Mouse (Mus musculus) forebrain, embryonic 16.5 days (tissue): ENCODE data around the gene St6galnac3. TPM values are rescaled to one million over a fixed set of nuclear protein-coding genes. Genes with fewer than 3 reads are reported as not detected.
A peak's percentile ranks its signal among the peaks of the same experiment; 100 is the strongest.

Experiments used
- ATAC-seq: fragments of 200-750 bp; cut with Nextera tagmentation; 2 replicates; pipeline ENCODE4 v1.8.0; 2017; ENCODE audit warnings: mild to moderate bottlenecking, moderate library complexity
- H3K27ac ChIP-seq: fragments of 300-500 bp; sonication (generic); 2 replicates; pipeline ENCODE4 v1.5.1; 2014; ENCODE audit warnings: low read length, control low read depth
- H3K27me3 ChIP-seq: fragments of 300-500 bp; sonication (generic); replicated peaks from 2 replicates; pipeline ENCODE4 v1.6.1; 2014; ENCODE audit warnings: low read length; ENCODE audit not compliant: control insufficient read depth, insufficient read depth
- H3K36me3 ChIP-seq: fragments of 300-500 bp; sonication (generic); 2 replicates; pipeline ENCODE4 v1.6.1; 2014; ENCODE audit not compliant: control insufficient read depth, insufficient read depth
- H3K4me1 ChIP-seq: fragments of 300-500 bp; sonication (generic); replicated peaks from 2 replicates; pipeline ENCODE4 v1.6.1; 2014; ENCODE audit warnings: low read length; ENCODE audit not compliant: control insufficient read depth, insufficient read depth
- H3K4me2 ChIP-seq: fragments of 300-500 bp; sonication (generic); 2 replicates; pipeline ENCODE4 v1.6.1; 2014; ENCODE audit warnings: mild to moderate bottlenecking, low read length, control low read depth
- H3K4me3 ChIP-seq: fragments of 300-500 bp; sonication (generic); replicated peaks from 2 replicates; pipeline ENCODE4 v1.5.1; 2014; ENCODE audit warnings: mild to moderate bottlenecking, low read length, control low read depth
- H3K9ac ChIP-seq: fragments of 300-500 bp; sonication (generic); replicated peaks from 2 replicates; pipeline ENCODE4 v1.6.1; 2014; ENCODE audit warnings: low read depth, low read length, control low read depth
- H3K9me3 ChIP-seq: fragments of 300-500 bp; sonication (generic); 2 replicates; pipeline ENCODE4 v1.6.1; 2016; ENCODE audit warnings: low read length; ENCODE audit not compliant: control insufficient read depth
- WGBS: fragments of 180-500 bp; shearing (Covaris S2); extraction: QIAGEN DNeasy Blood & Tissue Kit; methylation state at CpG from one replicate; pipeline ENCODE4 v1.1.7; 2014; 5-methylcytosine and 5-hydroxymethylcytosine counted together
- polyA plus RNA-seq: library from polyadenylated mRNA; unstranded; fragments of >200 nt; fragmentation: Nextera tagmentation; extraction: Ambion mirVana; gene quantifications from 2 replicates; pipeline ENCODE4 v1.2.1, GENCODE M21; 2015

Gene St6galnac3
- polyA plus RNA-seq, 1 experiment from 2014 or later = 23.5 TPM

DNA sequence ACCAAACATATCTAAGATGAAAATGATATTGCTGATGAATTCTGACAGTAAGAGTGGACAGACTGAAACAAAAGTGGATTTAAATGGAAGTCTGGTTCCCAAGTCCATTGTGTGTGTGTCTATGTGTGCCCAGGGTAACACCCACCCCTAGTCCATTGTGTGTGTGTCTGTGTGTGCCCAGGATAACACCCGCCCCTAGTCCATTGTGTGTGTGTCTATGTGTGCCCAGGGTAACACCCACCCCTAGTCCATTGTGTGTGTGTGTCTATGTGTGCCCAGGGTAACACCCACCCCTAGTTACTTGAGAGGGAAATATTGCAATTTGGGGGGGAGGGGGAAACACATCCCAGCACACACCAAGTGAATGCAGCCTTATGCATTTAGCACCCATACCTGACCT lies 318.1 kb downstream of the St6galnac3 start:
- no peak overlapping the region for H3K4me2 ChIP-seq
- no peak overlapping the region for H3K27ac ChIP-seq
- no peaks in the 10 kb centered on the region for H3K9me3 ChIP-seq
- H3K36me3 ChIP-seq = no peaks in the 10 kb centered on the region
- WGBS = 100% methylated on average over 1 of the region's 1 CpGs
- H3K9ac ChIP-seq = no peak overlapping the region
- no peaks in the 10 kb centered on the region for H3K27me3 ChIP-seq
- H3K4me1 ChIP-seq = no peaks in the 10 kb centered on the region; the same call in 1 of the 2 replicates
- no peak overlapping the region for H3K4me3 ChIP-seq
- ATAC-seq = no peak

DNA sequence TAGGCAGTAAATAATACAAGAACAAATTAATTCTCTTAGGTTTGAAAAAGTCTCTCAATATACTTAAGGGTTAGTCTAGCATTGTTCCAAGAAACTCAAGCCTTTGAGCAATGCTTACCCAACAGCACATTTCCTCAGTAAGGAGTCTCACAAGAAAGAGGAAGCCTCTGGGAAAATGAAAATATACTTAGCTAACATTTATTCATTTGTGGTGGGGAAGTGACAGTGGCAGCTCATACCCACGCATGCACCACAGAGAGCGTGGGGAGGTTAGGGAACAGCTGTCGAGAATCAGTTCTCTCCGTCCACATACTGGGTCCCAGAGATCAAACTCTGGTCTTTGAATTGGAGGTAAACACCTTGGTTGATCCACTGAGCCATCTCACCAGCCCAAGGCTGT lies 318.8 kb downstream of the St6galnac3 start:
- WGBS = 83% methylated on average over 4 of the region's 4 CpGs
- no peaks in the 10 kb centered on the region for H3K9me3 ChIP-seq
- H3K27ac ChIP-seq = no peak overlapping the region
- no peak overlapping the region for H3K4me2 ChIP-seq
- H3K4me3 ChIP-seq = no peak overlapping the region
- H3K36me3 ChIP-seq = no peaks in the 10 kb centered on the region
- H3K9ac ChIP-seq = no peak overlapping the region
- ATAC-seq = no peak
- no peaks in the 10 kb centered on the region; the same call in 1 of the 2 replicates for H3K4me1 ChIP-seq
- H3K27me3 ChIP-seq = no peaks in the 10 kb centered on the region

DNA sequence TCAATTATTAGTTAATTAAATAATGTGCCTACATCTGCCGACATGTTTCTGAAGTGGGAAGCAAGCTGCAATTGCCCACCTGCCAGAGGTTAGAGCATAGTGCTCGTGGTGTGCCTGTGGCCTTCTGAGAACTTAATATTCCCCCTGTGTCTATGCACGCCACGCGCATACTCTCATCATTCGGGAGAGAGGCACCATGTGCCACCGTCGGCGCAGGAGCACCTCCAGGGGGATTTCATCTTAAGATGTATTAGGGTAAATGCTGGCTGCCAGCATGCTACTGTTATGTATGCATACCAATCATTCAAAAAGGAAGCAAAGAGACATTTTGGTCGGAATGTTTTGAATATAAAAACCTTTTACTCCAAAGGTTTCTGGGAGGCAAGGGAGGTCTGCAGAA lies 319.3 kb downstream of the St6galnac3 start:
- no peak overlapping the region for H3K4me3 ChIP-seq
- H3K9me3 ChIP-seq = no peaks in the 10 kb centered on the region
- WGBS = 51% methylated on average over 10 of the region's 10 CpGs
- H3K4me2 ChIP-seq = no peak overlapping the region
- no peak overlapping the region for H3K9ac ChIP-seq
- H3K4me1 ChIP-seq = no peaks in the 10 kb centered on the region; the same call in 1 of the 2 replicates
- no peak overlapping the region for H3K27ac ChIP-seq
- no peaks in the 10 kb centered on the region for H3K27me3 ChIP-seq
- ATAC-seq = peak; percentile 47; the same call in 1 of the 2 replicates
- no peaks in the 10 kb centered on the region for H3K36me3 ChIP-seq

DNA sequence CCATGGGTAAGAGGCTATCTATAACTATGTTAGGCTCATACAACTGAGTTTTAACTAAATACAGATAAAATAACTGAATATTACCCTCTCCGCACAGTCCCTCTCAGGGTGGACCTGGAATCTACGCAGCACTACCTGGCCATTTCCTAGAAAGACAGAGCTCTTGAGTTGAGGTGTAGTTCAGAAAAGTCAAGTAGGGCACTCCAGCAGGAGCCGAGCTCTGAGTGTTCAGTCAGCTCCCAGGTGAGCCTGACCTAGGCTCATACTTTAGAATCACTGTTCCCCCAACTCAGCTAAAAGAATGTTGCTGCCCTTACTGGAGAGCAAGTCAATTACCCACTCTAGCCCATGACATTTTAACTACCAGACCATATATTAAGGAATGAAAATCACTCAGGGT lies 324.7 kb downstream of the St6galnac3 start:
- Histone ChIP-seq H3K4me1 (peaks cover 6% of the 10 kb centered on the region; the same call in 1 of the 2 replicates), H3K4me3 (no peak overlapping the region), H3K9ac (no peak overlapping the region), H3K27me3 (no peaks in the 10 kb centered on the region), H3K27ac (no peak overlapping the region), H3K4me2 (no peak overlapping the region), H3K36me3 (no peaks in the 10 kb centered on the region), H3K9me3 (no peaks in the 10 kb centered on the region)
- ATAC-seq = no peak
- WGBS = 97% methylated on average over 3 of the region's 3 CpGs

DNA sequence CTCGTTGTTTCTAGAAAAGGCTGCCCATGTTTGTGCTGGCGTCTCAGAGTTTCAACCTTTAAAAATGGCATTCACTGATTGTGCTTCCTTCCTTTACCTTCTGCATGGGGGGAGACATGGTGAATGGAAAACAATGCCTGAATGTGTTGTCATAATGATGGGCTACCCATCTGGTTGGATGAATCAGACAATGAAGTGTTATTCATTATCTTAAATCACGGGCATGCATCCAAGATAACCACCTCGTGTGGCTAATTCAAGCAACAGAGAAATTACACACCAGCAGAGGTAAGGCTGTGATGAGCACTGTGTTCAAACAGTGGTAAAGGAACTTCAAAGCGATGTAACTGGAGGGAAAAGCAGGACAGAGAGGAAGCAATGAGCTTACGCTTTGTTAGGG lies 325.4 kb downstream of the St6galnac3 start:
- Histone ChIP-seq H3K4me3 (no peak overlapping the region), H3K27ac (no peak overlapping the region), H3K9ac (no peak overlapping the region), H3K4me1 (peaks cover 6% of the 10 kb centered on the region; the same call in 1 of the 2 replicates), H3K27me3 (no peaks in the 10 kb centered on the region), H3K9me3 (no peaks in the 10 kb centered on the region), H3K36me3 (no peaks in the 10 kb centered on the region), H3K4me2 (no peak overlapping the region)
- WGBS = 46% methylated on average over 6 of the region's 6 CpGs
- no peak for ATAC-seq

DNA sequence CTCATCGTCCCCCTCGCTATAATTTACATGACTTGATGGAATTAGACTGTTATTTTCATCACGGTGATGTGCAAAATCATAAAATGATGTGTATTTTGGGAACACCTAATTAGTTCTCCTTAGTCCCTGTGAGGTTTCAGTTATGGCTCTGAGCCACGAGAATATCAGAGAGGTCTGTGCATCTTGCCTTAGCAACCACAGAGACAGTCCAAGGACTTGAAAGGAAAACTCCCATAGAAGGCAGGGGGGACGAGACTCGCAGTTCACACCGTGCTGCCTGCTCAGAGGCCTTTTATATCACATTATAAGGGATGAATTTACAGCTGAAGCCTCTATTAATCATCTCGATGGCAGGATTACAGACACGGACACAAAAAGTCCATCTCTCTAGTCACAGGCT lies 327.2 kb downstream of the St6galnac3 start:
- no peak overlapping the region for H3K9ac ChIP-seq
- no peak overlapping the region for H3K4me3 ChIP-seq
- H3K27me3 ChIP-seq = no peaks in the 10 kb centered on the region
- H3K27ac ChIP-seq = no peak overlapping the region
- H3K4me2 ChIP-seq = no peak overlapping the region
- WGBS = 53% methylated on average over 9 of the region's 9 CpGs
- ATAC-seq = no peak
- peaks cover 6% of the 10 kb centered on the region; the same call in 1 of the 2 replicates for H3K4me1 ChIP-seq
- no peaks in the 10 kb centered on the region for H3K36me3 ChIP-seq
- H3K9me3 ChIP-seq = no peaks in the 10 kb centered on the region

DNA sequence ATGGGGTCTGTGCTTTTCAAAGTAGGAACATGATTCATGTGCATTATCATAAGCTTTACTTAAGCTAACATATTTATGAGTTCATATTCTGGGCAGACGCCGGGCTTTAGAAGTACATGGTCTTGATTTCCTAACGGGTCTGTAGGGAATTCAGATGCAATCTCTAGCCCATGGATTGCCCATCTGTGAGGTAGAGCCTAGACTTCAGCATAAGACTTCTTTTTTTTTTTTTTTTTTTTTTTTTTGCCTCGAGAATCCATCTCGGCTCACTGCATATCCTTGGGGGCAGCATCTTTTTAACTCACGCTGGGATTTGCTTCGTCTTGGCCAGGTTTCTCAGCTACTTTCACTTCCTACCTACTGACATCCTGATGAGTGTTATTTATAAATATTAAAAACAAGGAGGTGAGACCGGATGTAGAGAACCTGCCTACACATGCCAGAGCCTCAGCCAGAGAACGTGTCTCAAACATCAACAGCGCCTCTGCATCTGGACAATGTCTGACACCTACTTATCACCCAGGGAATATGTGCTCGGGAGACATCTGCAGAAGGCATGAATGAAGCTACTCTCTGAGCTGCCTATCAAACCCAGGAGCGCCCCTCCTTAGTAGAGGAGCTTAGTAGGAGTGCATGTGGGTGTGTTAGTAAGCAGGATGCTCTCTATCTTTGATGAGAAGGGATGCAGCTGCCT lies 328.5 kb downstream of the St6galnac3 start:
- Histone ChIP-seq H3K27ac (no peak overlapping the region), H3K9me3 (no peaks in the 10 kb centered on the region), H3K36me3 (no peaks in the 10 kb centered on the region), H3K4me2 (no peak overlapping the region), H3K4me1 (peaks cover 6% of the 10 kb centered on the region; the same call in 1 of the 2 replicates), H3K4me3 (no peak overlapping the region), H3K27me3 (no peaks in the 10 kb centered on the region), H3K9ac (no peak overlapping the region)
- no peak for ATAC-seq
- WGBS = 78% methylated on average over 12 of the region's 12 CpGs

DNA sequence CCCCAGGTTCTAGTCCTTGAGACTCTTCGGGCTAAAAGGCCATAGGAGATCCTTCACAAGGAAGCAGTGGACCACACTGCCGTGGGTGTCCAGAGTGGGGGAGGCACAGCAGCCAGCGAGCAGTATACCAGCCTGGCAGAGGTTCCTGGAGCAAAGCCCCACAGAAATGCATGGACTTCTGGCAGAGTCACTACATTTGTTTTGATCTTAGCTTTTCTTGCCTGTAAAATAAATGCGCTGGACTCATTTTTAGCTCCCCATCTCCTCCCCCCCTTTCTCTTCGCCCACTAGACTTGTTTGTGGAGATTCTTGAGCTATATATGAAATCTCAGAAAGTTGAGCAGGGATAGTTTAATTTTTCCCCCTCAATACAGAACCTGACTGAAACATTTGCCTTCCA lies 329.6 kb downstream of the St6galnac3 start:
- no peak for ATAC-seq
- no peak overlapping the region for H3K27ac ChIP-seq
- no peak overlapping the region for H3K4me3 ChIP-seq
- no peaks in the 10 kb centered on the region for H3K27me3 ChIP-seq
- no peaks in the 10 kb centered on the region for H3K9me3 ChIP-seq
- no peak overlapping the region for H3K4me2 ChIP-seq
- peaks cover 6% of the 10 kb centered on the region; the same call in 1 of the 2 replicates for H3K4me1 ChIP-seq
- H3K36me3 ChIP-seq = no peaks in the 10 kb centered on the region
- 91% methylated on average over 5 of the region's 5 CpGs for WGBS
- H3K9ac ChIP-seq = no peak overlapping the region

DNA sequence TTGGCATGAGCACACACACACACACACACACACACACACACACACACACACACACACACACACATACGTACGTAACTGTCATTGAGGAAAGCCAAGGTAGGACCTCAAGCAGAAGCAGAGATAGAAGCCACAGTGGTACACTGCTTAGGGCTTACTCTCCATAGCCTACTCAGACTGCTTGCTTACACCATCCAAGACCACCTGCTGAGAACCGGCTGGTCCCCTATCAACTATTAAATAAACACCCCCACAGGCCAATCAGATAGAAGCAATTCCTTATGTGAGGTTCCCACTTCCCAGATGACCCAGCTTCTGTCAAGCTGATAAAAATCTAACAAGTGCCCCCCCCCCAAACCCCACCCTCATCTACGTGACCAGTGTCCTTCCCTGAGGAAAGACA lies 330.2 kb downstream of the St6galnac3 start:
- Histone ChIP-seq H3K27ac (no peak overlapping the region), H3K9ac (no peak overlapping the region), H3K4me2 (no peak overlapping the region), H3K9me3 (no peaks in the 10 kb centered on the region), H3K27me3 (no peaks in the 10 kb centered on the region), H3K4me3 (no peak overlapping the region), H3K4me1 (peaks cover 6% of the 10 kb centered on the region; the same call in 1 of the 2 replicates), H3K36me3 (no peaks in the 10 kb centered on the region)
- 83% methylated on average over 4 of the region's 4 CpGs for WGBS
- ATAC-seq = no peak
